Mouse (Mus musculus): ENCODE measurements at regions not wholly inside any gene's neighbourhood (a gene's known extent, or its start where the extent isn't known, plus 50 kb on each side); places are given as distances from the start of the nearest gene placed in this dataset.

DNA sequence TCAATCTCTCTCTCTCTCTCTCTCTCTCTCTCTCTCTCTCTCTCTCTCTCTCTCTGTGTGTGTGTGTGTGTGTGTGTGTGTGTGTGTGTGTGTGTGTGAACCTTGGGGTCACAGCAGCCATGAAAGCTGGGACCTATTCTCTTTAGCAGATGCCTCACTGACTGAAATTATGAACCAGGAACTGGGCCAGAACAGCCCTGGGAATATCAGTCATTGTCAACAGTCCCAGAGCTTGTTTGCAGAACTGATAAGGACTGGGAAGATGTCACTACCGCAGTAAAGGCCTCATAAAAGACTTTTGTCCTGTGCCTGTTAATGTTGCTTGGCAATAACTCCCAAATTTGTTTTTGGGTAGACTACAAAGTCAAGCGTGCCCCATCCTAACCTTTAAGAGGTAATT is 53.2 kb upstream of the Cyp1b1 start:
- H3K27ac ChIP-seq (ENCODE audit: insufficient read depth, low read length), result no peak overlapping the region
- WGBS, result 85% methylated on average over 2 of the region's 2 CpGs
- DNase-seq, result no peak

GRCm38 (mm10) chr17:79765061-79765794 is 50.4 kb upstream of the Cyp1b1 start:
- Histone ChIP-seq H3K27ac (ENCODE audit: insufficient read depth, low read length) (no peak overlapping the region), H3K27me3 (ENCODE audit: control insufficient read depth, insufficient read depth, low read length) (no peaks in the 10 kb centered on the region), H3K4me1 (ENCODE audit: control insufficient read depth, insufficient read depth, low read length) (no peaks in the 10 kb centered on the region), H3K4me3 (replicated peaks; ENCODE audit: insufficient read depth, low read depth, low read length) (no peak overlapping the region)
- 41% methylated on average over 7 of the region's 7 CpGs for WGBS
- DNase-seq, result peak in 1 of 2 experiments; percentile 14
- TF ChIP-seq CTCF (IDR thresholded peaks at IDR 0.05; ENCODE audit: borderline replicate concordance, insufficient read depth, low read depth, low read length) (no peak), POLR2A (IDR thresholded peaks at IDR 0.05; ENCODE audit: borderline replicate concordance, insufficient read depth, low read length) (no peak)

More for the DNA sequence above, 53.2 kb upstream of the Cyp1b1 start:
- TF ChIP-seq CTCF (IDR thresholded peaks at IDR 0.05; ENCODE audit: borderline replicate concordance, insufficient read depth, low read depth, low read length), result no peak
- no peak for TF ChIP-seq POLR2A (IDR thresholded peaks at IDR 0.05; ENCODE audit: borderline replicate concordance, insufficient read depth, low read length)
- Histone ChIP-seq H3K27me3 (ENCODE audit: control insufficient read depth, insufficient read depth, low read length) (no peaks in the 10 kb centered on the region), H3K4me1 (ENCODE audit: control insufficient read depth, insufficient read depth, low read length) (no peaks in the 10 kb centered on the region), H3K4me3 (replicated peaks; ENCODE audit: insufficient read depth, low read depth, low read length) (no peak overlapping the region)

All from cerebellum, adult 2 months (tissue).